Mouse (Mus musculus): ENCODE results near the gene Rnf43. TPM values are rescaled to one million over a fixed set of nuclear protein-coding genes. Genes with fewer than 3 reads are reported as not detected.

Gene Rnf43
- polyA plus RNA-seq, 1 experiment from 2014 or later, result 4.4 TPM

- Histone ChIP-seq H3K27ac (no peak overlapping the region), H3K4me1 (0 out of 2 replicates have a peak, but pooled peaks cover 4% of the 10 kb centered on the region), H3K9ac (no peak overlapping the region), H3K27me3 (no peaks in the 10 kb centered on the region; the same call in 1 of the 2 replicates), H3K4me3 (no peak overlapping the region), H3K4me2 (replicated peaks) (no peak overlapping the region), H3K36me3 (no peaks in the 10 kb centered on the region), H3K9me3 (replicated peaks) (no peaks in the 10 kb centered on the region)
- WGBS, result 87% methylated on average over 9 of the region's 9 CpGs
- no peak for ATAC-seq (ENCODE audit: low FRiP score)
Observed at GRCm38 (mm10) chr11:87680786-87681185, 18.3 kb downstream of the Rnf43 start.

- no peak overlapping the region for H3K27ac ChIP-seq
- H3K4me1 ChIP-seq, result 0 out of 2 replicates have a peak, but pooled peaks cover 4% of the 10 kb centered on the region
- H3K4me2 ChIP-seq (replicated peaks), result no peak overlapping the region
- H3K27me3 ChIP-seq, result no peaks in the 10 kb centered on the region
- H3K4me3 ChIP-seq, result no peak overlapping the region
- no peaks in the 10 kb centered on the region for H3K36me3 ChIP-seq
- WGBS, result 85% methylated on average over 12 of the region's 12 CpGs
- H3K9me3 ChIP-seq (replicated peaks), result no peaks in the 10 kb centered on the region
- ATAC-seq (ENCODE audit: low FRiP score), result no peak
- H3K9ac ChIP-seq, result no peak overlapping the region
Observed at GRCm38 (mm10) chr11:87682096-87682495, 19.6 kb downstream of the Rnf43 start.

GRCm38 (mm10) chr11:87682838-87683571, 20.5 kb downstream of the Rnf43 start:
- Histone ChIP-seq H3K4me2 (replicated peaks) (no peak overlapping the region), H3K4me3 (no peak overlapping the region), H3K27ac (no peak overlapping the region), H3K36me3 (no peaks in the 10 kb centered on the region), H3K4me1 (0 out of 2 replicates have a peak, but pooled peaks cover 2% of the 10 kb centered on the region), H3K9ac (no peak overlapping the region), H3K27me3 (no peaks in the 10 kb centered on the region), H3K9me3 (replicated peaks) (no peaks in the 10 kb centered on the region)
- 60% methylated on average over 13 of the region's 13 CpGs for WGBS
- no peak for ATAC-seq (ENCODE audit: low FRiP score)

GRCm38 (mm10) chr11:87686407-87686806, 23.9 kb downstream of the Rnf43 start:
- Histone ChIP-seq H3K9ac (no peak overlapping the region), H3K27ac (no peak overlapping the region; the same call in 1 of the 2 replicates), H3K4me3 (no peak overlapping the region), H3K36me3 (no peaks in the 10 kb centered on the region), H3K4me1 (peaks cover 11% of the 10 kb centered on the region; the same call in 1 of the 2 replicates), H3K27me3 (no peaks in the 10 kb centered on the region), H3K4me2 (replicated peaks) (no peak overlapping the region), H3K9me3 (replicated peaks) (no peaks in the 10 kb centered on the region)
- WGBS, result 65% methylated on average over 7 of the region's 7 CpGs
- ATAC-seq (ENCODE audit: low FRiP score), result no peak

GRCm38 (mm10) chr11:87687246-87688225, 25.0 kb downstream of the Rnf43 start:
- Histone ChIP-seq H3K36me3 (no peaks in the 10 kb centered on the region), H3K9me3 (replicated peaks) (no peaks in the 10 kb centered on the region), H3K9ac (no peak overlapping the region), H3K27ac (no peak overlapping the region), H3K4me2 (replicated peaks) (no peak overlapping the region), H3K27me3 (no peaks in the 10 kb centered on the region), H3K4me3 (no peak overlapping the region), H3K4me1 (peaks cover 11% of the 10 kb centered on the region; the same call in 1 of the 2 replicates)
- ATAC-seq (ENCODE audit: low FRiP score), result no peak
- WGBS, result 77% methylated on average over 15 of the region's 15 CpGs

GRCm38 (mm10) chr11:87688478-87689203, 26.1 kb downstream of the Rnf43 start:
- H3K9ac ChIP-seq, result no peak overlapping the region
- 0 out of 2 replicates have a peak overlapping the region, but pooled peaks have one; percentile 14 for H3K27ac ChIP-seq
- no peak overlapping the region for H3K4me3 ChIP-seq
- H3K27me3 ChIP-seq, result no peaks in the 10 kb centered on the region
- ATAC-seq (ENCODE audit: low FRiP score), result no peak
- no peaks in the 10 kb centered on the region for H3K36me3 ChIP-seq
- no peak overlapping the region for H3K4me2 ChIP-seq (replicated peaks)
- whole genome bisulfite sequencing, result 92% methylated on average over 11 of the region's 11 CpGs
- no peaks in the 10 kb centered on the region for H3K9me3 ChIP-seq (replicated peaks)
- peaks cover 9% of the 10 kb centered on the region; the same call in 1 of the 2 replicates for H3K4me1 ChIP-seq

GRCm38 (mm10) chr11:87689402-87689808, 26.9 kb downstream of the Rnf43 start:
- 0 out of 2 replicates have a peak overlapping the region, but pooled peaks have one; percentile 3 for H3K4me2 ChIP-seq (replicated peaks)
- H3K36me3 ChIP-seq, result no peaks in the 10 kb centered on the region
- ATAC-seq (ENCODE audit: low FRiP score), result no peak
- H3K9ac ChIP-seq, result no peak overlapping the region
- 33% methylated on average over 7 of the region's 7 CpGs for WGBS
- H3K4me3 ChIP-seq, result no peak overlapping the region
- H3K27me3 ChIP-seq, result no peaks in the 10 kb centered on the region
- peaks cover 9% of the 10 kb centered on the region; the same call in 1 of the 2 replicates for H3K4me1 ChIP-seq
- no peaks in the 10 kb centered on the region for H3K9me3 ChIP-seq (replicated peaks)
- peak overlapping the region; percentile 14; the same call in 1 of the 2 replicates for H3K27ac ChIP-seq

GRCm38 (mm10) chr11:87690054-87690740, 27.7 kb downstream of the Rnf43 start:
- H3K36me3 ChIP-seq, result no peaks in the 10 kb centered on the region
- no peak overlapping the region for H3K4me2 ChIP-seq (replicated peaks)
- H3K4me3 ChIP-seq, result no peak overlapping the region
- peaks cover 9% of the 10 kb centered on the region; the same call in 1 of the 2 replicates for H3K4me1 ChIP-seq
- H3K9me3 ChIP-seq (replicated peaks), result no peaks in the 10 kb centered on the region
- peak overlapping the region; percentile 7; the same call in 1 of the 2 replicates for H3K27ac ChIP-seq
- no peaks in the 10 kb centered on the region for H3K27me3 ChIP-seq
- H3K9ac ChIP-seq, result no peak overlapping the region
- ATAC-seq (ENCODE audit: low FRiP score), result no peak
- WGBS, result 72% methylated on average over 16 of the region's 16 CpGs

GRCm38 (mm10) chr11:87697131-87697682, 34.7 kb downstream of the Rnf43 start:
- Histone ChIP-seq H3K36me3 (no peaks in the 10 kb centered on the region), H3K4me2 (replicated peaks) (no peak overlapping the region), H3K9ac (no peak overlapping the region), H3K27me3 (no peaks in the 10 kb centered on the region), H3K9me3 (replicated peaks) (no peaks in the 10 kb centered on the region), H3K4me3 (no peak overlapping the region), H3K27ac (no peak overlapping the region), H3K4me1 (no peaks in the 10 kb centered on the region)
- no peak for ATAC-seq (ENCODE audit: low FRiP score)
- 80% methylated on average over 14 of the region's 14 CpGs for WGBS

GRCm38 (mm10) chr11:87698126-87698525, 35.6 kb downstream of the Rnf43 start:
- Histone ChIP-seq H3K4me3 (no peak overlapping the region), H3K9me3 (replicated peaks) (no peaks in the 10 kb centered on the region), H3K4me2 (replicated peaks) (no peak overlapping the region), H3K4me1 (no peaks in the 10 kb centered on the region), H3K27ac (no peak overlapping the region), H3K9ac (no peak overlapping the region), H3K36me3 (no peaks in the 10 kb centered on the region), H3K27me3 (no peaks in the 10 kb centered on the region)
- WGBS, result 89% methylated on average over 4 of the region's 4 CpGs
- ATAC-seq (ENCODE audit: low FRiP score), result no peak

GRCm38 (mm10) chr11:87701108-87701507, 38.6 kb downstream of the Rnf43 start:
- Histone ChIP-seq H3K27me3 (no peaks in the 10 kb centered on the region), H3K4me2 (replicated peaks) (no peak overlapping the region), H3K36me3 (no peaks in the 10 kb centered on the region), H3K9me3 (replicated peaks) (no peaks in the 10 kb centered on the region), H3K27ac (no peak overlapping the region), H3K4me1 (no peaks in the 10 kb centered on the region), H3K9ac (no peak overlapping the region), H3K4me3 (no peak overlapping the region)
- WGBS, result 86% methylated on average over 6 of the region's 6 CpGs
- ATAC-seq (ENCODE audit: low FRiP score), result no peak
